18 mouse cellular contexts compared by ENCODE assay signal in genomic region chr11:97543883-97544282, GRCm38 (mm10). TPM values are rescaled to one million over a fixed set of nuclear protein-coding genes. Genes with fewer than 3 reads are reported as not detected.
"Had no signal": no experiment of that assay in that cellular context is flagged by ENCODE, and none has a peak within 500 bp of the region (broad histone marks: within the 10 kb centered on the region; RNA-seq: fewer than 3 reads in every experiment).

No protein-coding gene starts in this region.

- H3K27ac ChIP-seq: limb, embryonic 12.5 days; limb, embryonic 15.5 days; liver, embryonic 14.5 days; macrophage; midbrain, embryonic 12.5 days; neural tube, embryonic 13.5 days; stomach, embryonic 15.5 days had no signal

- H3K27me3 ChIP-seq: midbrain, embryonic 15.5 days had no signal

- ATAC-seq: liver, postnatal 0 days; lung, postnatal 0 days; midbrain, embryonic 15.5 days had no signal

- H3K36me3 ChIP-seq: limb, embryonic 12.5 days; limb, embryonic 15.5 days; midbrain, embryonic 12.5 days; midbrain, embryonic 15.5 days; stomach, embryonic 15.5 days had no signal

- H3K9me3 ChIP-seq: limb, embryonic 12.5 days; limb, embryonic 15.5 days; midbrain, embryonic 12.5 days; midbrain, embryonic 15.5 days; neural tube, embryonic 13.5 days; stomach, embryonic 15.5 days had no signal

- H3K4me3 ChIP-seq: limb, embryonic 12.5 days; limb, embryonic 15.5 days; midbrain, embryonic 12.5 days; midbrain, embryonic 15.5 days; neural tube, embryonic 13.5 days; stomach, embryonic 15.5 days had no signal

- H3K4me2 ChIP-seq: limb, embryonic 12.5 days; limb, embryonic 15.5 days; liver, embryonic 11.5 days; lung, embryonic 14.5 days; midbrain, embryonic 12.5 days; midbrain, embryonic 15.5 days; neural tube, embryonic 13.5 days; stomach, embryonic 15.5 days had no signal

- H3K9ac ChIP-seq: limb, embryonic 12.5 days; limb, embryonic 15.5 days; liver, embryonic 14.5 days; liver, postnatal 0 days; lung, embryonic 14.5 days; midbrain, embryonic 12.5 days; midbrain, embryonic 15.5 days; neural tube, embryonic 13.5 days; stomach, embryonic 15.5 days had no signal

- DNase-seq: liver, postnatal 0 days; lung, embryonic 14.5 days; right cerebral cortex, postnatal 25 days; spleen, adult 18-20 months; thymus, postnatal 25 days had no signal

RNA-seq across cellular contexts. Expression of gene Srcin1, which starts 32.1 kb away (rescaled TPM):
- total RNA-seq: megakaryocyte, adult 5-6 weeks had no signal

RNA-seq across cellular contexts. Expression of gene 4933428G20Rik, which starts 43.7 kb away (rescaled TPM):
- total RNA-seq: left cerebral cortex, adult 18-20 months; left cerebral cortex, postnatal 10 days; megakaryocyte, adult 5-6 weeks had no signal
- polyA plus RNA-seq: macrophage had no signal
